Mouse (Mus musculus) lung, adult 2 months (tissue): ENCODE measurements around the gene Otud7a.

ENCODE experiments used
- CTCF ChIP-seq: fragments of 200-500 bp; IDR thresholded peaks from 2 replicates; pipeline ENCODE4 v1.5.1; 2011; ENCODE audit warnings: mild to moderate bottlenecking, low read length, control low read depth; ENCODE audit not compliant: insufficient read depth
- POLR2A ChIP-seq: fragments of 200-500 bp; IDR thresholded peaks from 2 replicates; pipeline ENCODE4 v1.6.1; 2011; ENCODE audit warnings: low read depth, mild to moderate bottlenecking, control low read depth, low read length, borderline replicate concordance; ENCODE audit errors: extremely low read depth

- no peak for TF ChIP-seq CTCF
- TF ChIP-seq POLR2A = no peak
These were observed 138.8 kb downstream of the Otud7a start for GRCm38 (mm10) chr7:63583310-63583709.
